Mouse (Mus musculus): Measurements from ENCODE around the gene D5Ertd579e.

DNA sequence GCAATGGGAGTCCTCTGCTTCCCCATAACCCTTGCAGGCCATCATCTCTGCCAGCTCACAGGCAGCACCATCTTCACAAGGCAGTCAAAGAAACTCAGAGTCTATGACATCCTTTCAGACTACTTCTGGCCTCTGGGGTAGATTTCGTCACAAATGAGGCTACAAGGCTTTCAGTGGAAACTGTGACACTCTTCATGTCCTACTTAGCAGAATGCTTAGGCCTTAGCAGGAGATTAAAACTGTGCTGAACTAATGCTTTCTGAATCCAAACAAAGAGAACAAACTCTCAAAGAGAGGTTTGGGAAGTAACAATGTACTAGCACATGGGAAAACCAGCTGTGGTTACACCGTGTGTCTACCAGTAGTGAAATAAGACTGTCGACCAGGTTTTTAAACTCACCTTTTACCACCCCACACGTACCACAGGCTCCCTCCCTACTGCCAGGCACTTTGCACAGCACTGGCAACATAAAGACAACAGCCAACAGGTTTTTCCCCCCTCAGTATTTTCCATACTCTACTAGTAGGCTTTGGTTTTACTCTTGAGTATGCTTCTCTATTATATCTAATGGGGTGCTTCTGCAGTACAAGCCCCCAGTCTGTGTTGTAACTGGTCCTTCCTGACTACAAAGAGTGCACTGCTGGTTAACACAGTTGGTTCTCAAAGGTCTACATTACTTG is 15.8 kb downstream of the D5Ertd579e start:
- TF ChIP-seq CTCF (IDR thresholded peaks at IDR 0.05; ENCODE audit: extremely low read depth, insufficient read depth, insufficient read length, insufficient replicate concordance) = no peak
- no peak for TF ChIP-seq POLR2A (IDR thresholded peaks at IDR 0.05; ENCODE audit: low read depth, low read length)
